Mouse (Mus musculus) stomach, embryonic 14.5 days (tissue): ENCODE data around the gene Lamtor1. TPM values are rescaled to one million over a fixed set of nuclear protein-coding genes. Genes with fewer than 3 reads are reported as not detected.
A peak's percentile ranks its signal among the peaks of the same experiment; 100 is the strongest.

Experiments used
- ATAC-seq: fragments of 200-750 bp; cut with Nextera tagmentation; 2 replicates; pipeline ENCODE4 v1.8.0; 2017; ENCODE audit warnings: low read depth, moderate TSS enrichment; ENCODE audit not compliant: insufficient number of reproducible peaks, insufficient read depth, low FRiP score
- H3K27ac ChIP-seq: fragments of 300-500 bp; sonication (generic); 2 replicates; pipeline ENCODE4 v1.5.1; 2014; ENCODE audit warnings: mild to moderate bottlenecking, low read length, moderate library complexity, mixed read lengths
- H3K27me3 ChIP-seq: fragments of 300-500 bp; sonication (generic); 2 replicates; pipeline ENCODE4 v1.6.1; 2014; ENCODE audit warnings: low read length, control low read depth, mixed read lengths; ENCODE audit not compliant: control insufficient read depth, insufficient read depth
- H3K36me3 ChIP-seq: fragments of 300-500 bp; sonication (generic); 2 replicates; pipeline ENCODE4 v1.6.1; 2014; ENCODE audit warnings: mild to moderate bottlenecking, control low read depth, low read length, moderate library complexity, mixed read lengths; ENCODE audit not compliant: control insufficient read depth, insufficient read depth
- H3K4me1 ChIP-seq: fragments of 300-500 bp; sonication (generic); 2 replicates; pipeline ENCODE4 v1.6.1; 2014; ENCODE audit warnings: low read length, control low read depth, mixed read lengths; ENCODE audit not compliant: control insufficient read depth, insufficient read depth
- H3K4me2 ChIP-seq: fragments of 300-500 bp; sonication (generic); replicated peaks from 2 replicates; pipeline ENCODE4 v1.6.1; 2014; ENCODE audit warnings: low read depth, low read length, control low read depth
- H3K4me3 ChIP-seq: fragments of 300-500 bp; sonication (generic); 2 replicates; pipeline ENCODE4 v1.5.1; 2014; ENCODE audit warnings: low read depth, low read length, control low read depth
- H3K9ac ChIP-seq: fragments of 300-500 bp; sonication (generic); replicated peaks from 2 replicates; pipeline ENCODE4 v1.6.1; 2014; ENCODE audit warnings: low read depth, mild to moderate bottlenecking, control low read depth, low read length, moderate library complexity, mixed read lengths
- H3K9me3 ChIP-seq: fragments of 300-500 bp; sonication (generic); 2 replicates; pipeline ENCODE4 v1.6.1; 2016; ENCODE audit warnings: low read depth, low read length, control low read depth; ENCODE audit not compliant: control insufficient read depth
- WGBS: fragments of 180-500 bp; shearing (Covaris S2); extraction: QIAGEN DNeasy Blood & Tissue Kit; methylation state at CpG from one replicate; pipeline ENCODE4 v1.1.7; 2014; 5-methylcytosine and 5-hydroxymethylcytosine counted together
- polyA plus RNA-seq: library from polyadenylated mRNA; unstranded; fragments of >200 nt; fragmentation: Nextera tagmentation; extraction: Ambion mirVana; gene quantifications from 2 replicates; pipeline ENCODE4 v1.2.1, GENCODE M21; 2014

The Lamtor1 gene
- polyA plus RNA-seq, 1 experiment from 2014 or later: 159 TPM

GRCm38 (mm10) chr7:101886274-101886673, 19.4 kb upstream of the Lamtor1 start:
- no peaks in the 10 kb centered on the region for H3K36me3 ChIP-seq
- H3K4me3 ChIP-seq: no peak overlapping the region
- H3K27me3 ChIP-seq: no peaks in the 10 kb centered on the region
- no peak overlapping the region for H3K27ac ChIP-seq
- H3K9ac ChIP-seq: no peak overlapping the region
- ATAC-seq: no peak
- H3K9me3 ChIP-seq: no peaks in the 10 kb centered on the region
- no peaks in the 10 kb centered on the region for H3K4me1 ChIP-seq
- H3K4me2 ChIP-seq: no peak overlapping the region
- WGBS: 88% methylated on average over 6 of the region's 6 CpGs

GRCm38 (mm10) chr7:101888460-101888859, 17.2 kb upstream of the Lamtor1 start:
- Histone ChIP-seq H3K9ac (no peak overlapping the region), H3K27me3 (no peaks in the 10 kb centered on the region), H3K4me1 (no peaks in the 10 kb centered on the region), H3K9me3 (no peaks in the 10 kb centered on the region), H3K27ac (no peak overlapping the region), H3K4me3 (no peak overlapping the region), H3K4me2 (no peak overlapping the region), H3K36me3 (no peaks in the 10 kb centered on the region)
- ATAC-seq: no peak
- 83% methylated on average over 4 of the region's 4 CpGs for WGBS

GRCm38 (mm10) chr7:101895695-101896094, 10.0 kb upstream of the Lamtor1 start:
- H3K4me3 ChIP-seq: peak overlapping the region; percentile 46
- ATAC-seq: no peak

GRCm38 (mm10) chr7:101896104-101897066, 9.3 kb upstream of the Lamtor1 start:
- Histone ChIP-seq H3K27ac (peak overlapping the region; percentile 86), H3K36me3 (no peaks in the 10 kb centered on the region), H3K4me1 (no peaks in the 10 kb centered on the region), H3K9me3 (no peaks in the 10 kb centered on the region), H3K4me3 (peak overlapping the region; percentile 46), H3K4me2 (peak overlapping the region; percentile 52), H3K9ac (peak overlapping the region; percentile 41), H3K27me3 (no peaks in the 10 kb centered on the region)
- WGBS: under 1% methylated on average over 57 of the region's 57 CpGs
- ATAC-seq: peak; percentile 99

More at GRCm38 (mm10) chr7:101895695-101896094, 10.0 kb upstream of the Lamtor1 start:
- Histone ChIP-seq H3K27ac (peak overlapping the region; percentile 86), H3K4me1 (no peaks in the 10 kb centered on the region), H3K36me3 (no peaks in the 10 kb centered on the region), H3K4me2 (peak overlapping the region; percentile 18; the same call in 1 of the 2 replicates), H3K9me3 (no peaks in the 10 kb centered on the region), H3K9ac (no peak overlapping the region; the same call in 1 of the 2 replicates), H3K27me3 (no peaks in the 10 kb centered on the region)
- WGBS: 36% methylated on average over 9 of the region's 9 CpGs

- Histone ChIP-seq H3K9me3 (no peaks in the 10 kb centered on the region), H3K27me3 (no peaks in the 10 kb centered on the region), H3K4me3 (no peak overlapping the region), H3K4me2 (no peak overlapping the region), H3K4me1 (no peaks in the 10 kb centered on the region), H3K36me3 (no peaks in the 10 kb centered on the region; the same call in 1 of the 2 replicates), H3K9ac (no peak overlapping the region), H3K27ac (no peak overlapping the region)
- WGBS: 86% methylated on average over 16 of the region's 16 CpGs
- no peak for ATAC-seq
Measured at GRCm38 (mm10) chr7:101900331-101901097, 5.2 kb upstream of the Lamtor1 start.

GRCm38 (mm10) chr7:101901969-101902368, 3.7 kb upstream of the Lamtor1 start:
- Histone ChIP-seq H3K27me3 (no peaks in the 10 kb centered on the region), H3K9ac (no peak overlapping the region), H3K27ac (no peak overlapping the region), H3K36me3 (no peaks in the 10 kb centered on the region; the same call in 1 of the 2 replicates), H3K4me1 (peaks cover 6% of the 10 kb centered on the region; the same call in 1 of the 2 replicates), H3K4me2 (no peak overlapping the region), H3K9me3 (no peaks in the 10 kb centered on the region), H3K4me3 (no peak overlapping the region)
- 93% methylated on average over 10 of the region's 10 CpGs for WGBS
- no peak for ATAC-seq

GRCm38 (mm10) chr7:101902846-101903245, 2.9 kb upstream of the Lamtor1 start:
- H3K36me3 ChIP-seq: no peaks in the 10 kb centered on the region; the same call in 1 of the 2 replicates
- no peaks in the 10 kb centered on the region for H3K9me3 ChIP-seq
- H3K27ac ChIP-seq: no peak overlapping the region
- H3K27me3 ChIP-seq: no peaks in the 10 kb centered on the region
- H3K4me2 ChIP-seq: no peak overlapping the region
- ATAC-seq: no peak
- no peak overlapping the region for H3K9ac ChIP-seq
- no peak overlapping the region for H3K4me3 ChIP-seq
- peaks cover 10% of the 10 kb centered on the region; the same call in 1 of the 2 replicates for H3K4me1 ChIP-seq

GRCm38 (mm10) chr7:101906287-101906681, 580 bp downstream of the Lamtor1 start, which contains the start of gene Tomt:
Gene Tomt (minus strand): TSS chr7:101906359.
- Histone ChIP-seq H3K4me1 (peaks cover 13% of the 10 kb centered on the region; the same call in 1 of the 2 replicates), H3K36me3 (peaks cover 21% of the 10 kb centered on the region), H3K9ac (peak within 1 kb of the TSS; percentile 81), H3K4me2 (peak within 1 kb of the TSS; percentile 78), H3K4me3 (peak within 1 kb of the TSS; percentile 79), H3K9me3 (no peaks in the 10 kb centered on the region), H3K27me3 (no peaks in the 10 kb centered on the region), H3K27ac (peak within 1 kb of the TSS; percentile 96)
- WGBS: 11% methylated on average over 11 of the region's 11 CpGs
- ATAC-seq: no peak
